Mouse (Mus musculus) right cerebral cortex, adult 2 months (tissue): ENCODE measurements around the gene Olfr561.

Experiments used
- DNase-seq, 2 experiments: peaks; one replicate each; pipeline ENCODE4 v3.0.0; 2021 to 2022; ENCODE audit warnings: low spot score in 2 of 2

Olfr561 gene

GRCm38 (mm10) chr7:102770921-102771320 is at the start of gene Olfr561:
Olfr561 (plus strand) TSS chr7:102771221.
- no peak for DNase-seq

GRCm38 (mm10) chr7:102727391-102727790 is 43.6 kb upstream of the Olfr561 start, which contains the start of gene Olfr559:
Olfr559 (minus strand) TSS chr7:102727491.
- DNase-seq, result no peak

- DNase-seq, result no peak
Observed at GRCm38 (mm10) chr7:102733793-102734192, 37.2 kb upstream of the Olfr561 start.

GRCm38 (mm10) chr7:102737705-102738104 is 33.3 kb upstream of the Olfr561 start:
- no peak for DNase-seq

GRCm38 (mm10) chr7:102752086-102752485 is 18.9 kb upstream of the Olfr561 start:
- DNase-seq, result no peak

- no peak for DNase-seq
Observed at GRCm38 (mm10) chr7:102759266-102759665, 11.8 kb upstream of the Olfr561 start, which contains the start of the genes Olfr560 and Olfr78. Olfr560 (minus strand) TSS chr7:102759366. Olfr78 (minus strand) TSS chr7:102759471.

GRCm38 (mm10) chr7:102803180-102803579 is 32.2 kb downstream of the Olfr561 start, which contains the start of gene Olfr564:
Olfr564 (plus strand) TSS chr7:102803480.
- no peak for DNase-seq
